Mouse (Mus musculus): ENCODE data around the gene Fank1. TPM values are rescaled to one million over a fixed set of nuclear protein-coding genes. Genes with fewer than 3 reads are reported as not detected.
"Not testable (repeated sequence)": the region's sequence is repeated elsewhere in the genome, so short reads cannot be mapped to it uniquely, and the experiment has no call there.

Fank1 gene
- polyA plus RNA-seq, 1 experiment from 2014 or later: 0.23 TPM

GRCm38 (mm10) chr7:133828514-133828913 is 51.9 kb downstream of the Fank1 start:
- no peak for DNase-seq (ENCODE audit: low spot score)

- DNase-seq (ENCODE audit: low spot score): no peak
Measured at GRCm38 (mm10) chr7:133829579-133829978, 52.9 kb downstream of the Fank1 start.

- DNase-seq (ENCODE audit: low spot score): no peak
Measured at GRCm38 (mm10) chr7:133839546-133839945, 62.9 kb downstream of the Fank1 start.

GRCm38 (mm10) chr7:133842079-133842478 is 65.4 kb downstream of the Fank1 start:
- DNase-seq (ENCODE audit: low spot score): no peak

- no peak for DNase-seq (ENCODE audit: low spot score)
Measured at GRCm38 (mm10) chr7:133847175-133847574, 70.5 kb downstream of the Fank1 start.

- no peak for DNase-seq (ENCODE audit: low spot score)
Measured at GRCm38 (mm10) chr7:133848180-133848579, 71.5 kb downstream of the Fank1 start.

GRCm38 (mm10) chr7:133850735-133851134 is 74.1 kb downstream of the Fank1 start:
- peak; percentile 9 for DNase-seq (ENCODE audit: low spot score)

DNA sequence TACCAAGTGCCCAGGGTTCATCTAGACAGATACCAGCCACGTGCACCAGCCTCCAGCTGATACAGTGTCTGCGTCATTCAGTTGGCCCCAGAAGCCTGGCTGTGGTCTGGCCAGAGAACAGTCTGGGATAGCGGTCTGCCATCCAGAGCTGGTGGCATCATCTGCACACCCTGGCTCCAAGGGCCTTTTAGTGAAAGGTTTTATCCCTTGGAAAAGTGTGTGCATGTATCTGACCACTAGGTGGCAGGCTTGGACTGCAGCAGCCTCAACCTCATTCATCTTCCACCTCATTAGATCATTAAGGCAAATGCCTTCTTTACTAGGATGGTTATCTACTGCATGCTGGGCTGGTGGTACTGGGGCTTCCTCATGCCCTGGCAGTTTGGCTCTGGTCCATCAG is 79.6 kb downstream of the Fank1 start:
- peak; percentile 55 for DNase-seq (ENCODE audit: low spot score)

DNA sequence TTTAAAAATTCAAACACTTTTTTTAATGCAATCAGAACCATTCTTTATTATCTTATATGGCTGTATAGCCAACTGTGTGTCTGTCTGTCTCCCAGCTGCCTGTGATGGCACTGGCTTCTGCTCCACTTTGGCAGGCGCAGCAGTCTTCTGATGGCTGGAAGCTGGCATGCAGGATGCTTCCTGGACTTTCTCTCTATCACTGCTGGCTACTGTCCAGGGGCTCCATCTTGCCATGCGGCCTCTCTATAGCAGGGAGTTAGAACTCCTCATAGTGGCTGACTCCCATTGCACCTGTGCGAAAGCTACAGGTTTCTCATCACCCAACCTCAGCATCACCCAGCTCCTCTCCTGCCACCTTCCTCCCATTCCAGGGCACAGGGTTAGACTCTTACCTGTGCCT is 81.8 kb downstream of the Fank1 start:
- no peak for DNase-seq (ENCODE audit: low spot score)

- DNase-seq (ENCODE audit: low spot score): no peak
Measured at GRCm38 (mm10) chr7:133859548-133859947, 82.9 kb downstream of the Fank1 start.

DNA sequence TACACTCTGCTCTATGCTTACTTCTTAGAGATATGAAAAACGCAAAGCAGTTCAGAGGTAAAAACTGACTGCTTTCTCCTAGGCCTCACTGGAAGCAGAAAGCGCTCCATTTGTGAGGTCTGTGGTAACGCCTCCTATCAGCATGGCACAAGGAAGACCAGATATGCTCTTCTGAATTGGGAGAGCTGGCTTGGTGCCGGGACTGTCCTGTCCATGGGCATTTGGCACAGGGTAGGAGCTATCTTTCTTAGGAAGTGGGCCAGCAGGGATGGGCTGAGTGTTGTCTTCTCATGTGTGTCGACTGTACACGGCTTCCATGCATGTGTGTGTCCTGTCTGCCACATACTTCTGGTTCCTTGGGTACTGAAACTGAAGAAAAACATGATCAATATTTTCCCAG is 85.6 kb downstream of the Fank1 start:
- no peak for DNase-seq (ENCODE audit: low spot score)

GRCm38 (mm10) chr7:133862723-133863122 is 86.1 kb downstream of the Fank1 start:
- no peak for DNase-seq (ENCODE audit: low spot score)

DNA sequence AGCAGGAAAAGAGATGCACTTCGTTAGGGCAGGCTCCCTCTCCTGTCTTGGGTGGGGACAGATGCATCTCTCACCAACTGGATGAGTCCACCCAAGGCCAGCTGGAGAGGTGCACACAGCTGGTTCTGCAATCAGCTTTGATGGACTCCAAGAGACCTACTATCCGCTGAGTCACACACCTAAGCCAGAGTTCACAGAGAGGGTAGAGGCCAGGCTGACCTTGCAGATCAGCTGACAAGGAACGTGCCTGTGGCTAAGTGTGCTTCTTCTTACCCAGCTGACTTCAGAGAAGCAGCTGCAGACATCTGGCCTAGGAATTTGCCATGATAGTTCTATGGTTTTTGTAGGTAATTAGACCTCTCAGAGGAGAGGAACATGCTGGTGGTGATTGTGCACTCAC is 86.5 kb downstream of the Fank1 start:
- DNase-seq (ENCODE audit: low spot score): no peak

DNA sequence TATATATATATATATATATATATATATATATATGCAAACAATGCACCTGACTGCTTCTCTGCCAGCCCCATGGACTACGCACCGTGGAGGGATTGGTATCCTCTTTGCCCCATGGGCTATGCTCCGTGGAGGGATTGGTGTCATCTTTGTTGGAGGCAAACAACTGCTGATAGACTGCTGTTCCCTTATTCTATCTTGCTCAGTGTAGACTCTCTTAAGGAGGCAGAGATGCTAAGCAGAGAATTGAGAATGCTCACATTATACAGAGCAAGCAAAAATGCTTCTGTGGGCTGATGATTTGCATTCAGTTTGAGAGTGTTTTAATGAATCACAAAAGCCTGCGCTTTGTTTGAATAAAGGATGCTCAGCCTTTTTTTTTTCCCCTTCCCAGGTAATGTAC is 87.0 kb downstream of the Fank1 start:
- DNase-seq (ENCODE audit: low spot score): no peak

DNA sequence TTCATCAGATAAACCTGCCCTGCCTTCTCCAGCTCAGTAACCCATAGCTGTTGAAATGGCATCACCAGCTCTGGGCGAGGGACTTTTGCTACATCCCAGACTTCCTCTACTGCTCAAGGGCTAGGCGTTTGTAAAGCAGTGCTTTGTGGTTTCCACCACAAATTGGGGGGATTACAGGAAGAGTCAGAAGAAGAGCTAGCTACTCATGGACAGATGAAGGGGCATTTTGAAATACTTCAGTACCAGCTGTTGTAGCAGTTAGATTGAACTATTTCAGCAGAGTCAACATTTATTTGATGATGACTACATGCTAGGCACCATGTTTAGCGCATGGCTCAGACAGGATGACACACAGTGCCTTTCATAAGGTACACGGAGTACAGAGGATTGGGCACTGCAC is 93.6 kb downstream of the Fank1 start:
- no peak for DNase-seq (ENCODE audit: low spot score)

DNA sequence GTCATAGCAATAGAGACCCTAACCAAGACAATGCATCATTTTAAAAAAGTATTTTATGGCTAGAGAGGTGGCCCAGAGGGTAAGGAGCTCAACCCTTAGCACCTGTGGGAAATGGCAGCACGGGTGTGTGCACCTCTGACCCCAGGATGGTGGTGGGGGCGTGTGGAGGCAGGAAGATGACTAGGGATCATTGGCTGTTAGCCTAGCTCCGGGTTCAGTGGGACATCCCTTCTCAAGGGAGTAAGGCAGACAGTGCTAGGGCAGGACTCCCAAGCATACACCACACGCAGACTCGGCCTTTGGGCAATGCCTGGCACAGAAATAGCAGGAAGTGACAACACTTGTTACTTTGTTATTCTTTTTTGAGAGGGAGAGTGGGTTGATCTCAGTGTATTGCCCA is 96.0 kb downstream of the Fank1 start:
- no peak for DNase-seq (ENCODE audit: low spot score)

- no peak for DNase-seq (ENCODE audit: low spot score)
Measured at GRCm38 (mm10) chr7:133876139-133876538, 99.5 kb downstream of the Fank1 start.

DNA sequence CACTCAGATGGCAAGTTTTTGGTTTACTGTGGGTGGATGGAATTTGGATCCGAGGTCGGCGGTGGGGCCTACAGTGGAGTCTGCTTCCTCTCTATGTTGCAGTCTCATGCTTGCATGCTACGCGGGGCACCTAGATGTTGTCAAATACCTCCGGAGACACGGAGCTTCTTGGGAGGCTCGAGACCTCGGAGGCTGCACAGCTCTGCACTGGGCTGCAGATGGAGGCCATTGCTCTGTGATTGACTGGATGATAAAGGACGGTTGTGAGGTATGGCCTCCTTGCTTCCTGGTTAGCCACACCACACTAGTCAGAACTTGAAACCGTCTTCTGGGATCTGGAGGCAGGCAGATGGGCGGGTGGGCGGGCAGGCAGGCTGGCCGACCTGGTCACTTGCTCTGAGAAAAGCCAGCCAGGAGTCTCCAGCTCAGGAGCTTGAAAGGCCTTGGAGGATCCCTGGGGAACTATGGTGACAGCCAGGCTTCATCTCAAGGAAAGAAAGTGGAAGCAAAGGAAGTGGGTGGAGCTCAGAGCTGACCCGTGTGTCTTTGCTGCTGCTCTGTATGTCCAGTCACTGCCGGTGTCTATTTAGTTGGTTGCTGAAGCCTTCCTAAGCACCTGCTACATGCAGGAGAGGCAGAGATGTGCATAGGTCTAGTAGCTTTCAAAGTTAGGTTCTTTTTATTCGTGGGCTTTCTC is 100.1 kb downstream of the Fank1 start:
- no peak for DNase-seq (ENCODE audit: low spot score)

GRCm38 (mm10) chr7:133879761-133880160 is 103.1 kb downstream of the Fank1 start:
- DNase-seq (ENCODE audit: low spot score): no peak

- not testable (repeated sequence) for DNase-seq (ENCODE audit: low spot score)
Measured at GRCm38 (mm10) chr7:133884759-133885431, 108.2 kb downstream of the Fank1 start.

- no peak for DNase-seq (ENCODE audit: low spot score)
Measured at GRCm38 (mm10) chr7:133888926-133889920, 112.6 kb downstream of the Fank1 start.

GRCm38 (mm10) chr7:133889986-133890385 is 113.3 kb downstream of the Fank1 start:
- DNase-seq (ENCODE audit: low spot score): no peak

All from thymus, postnatal 0 days (tissue).